Mouse (Mus musculus) ovary, postnatal 36 days (tissue): ENCODE results near the gene Parg.
"Not testable (repeated sequence)": the region's sequence is repeated elsewhere in the genome, so short reads cannot be mapped to it uniquely, and the experiment has no call there.

Experiments used
- DNase-seq: peaks from one replicate; pipeline ENCODE4 v3.0.0; 2022; ENCODE audit warnings: low spot score, mixed read lengths

Parg gene

DNA sequence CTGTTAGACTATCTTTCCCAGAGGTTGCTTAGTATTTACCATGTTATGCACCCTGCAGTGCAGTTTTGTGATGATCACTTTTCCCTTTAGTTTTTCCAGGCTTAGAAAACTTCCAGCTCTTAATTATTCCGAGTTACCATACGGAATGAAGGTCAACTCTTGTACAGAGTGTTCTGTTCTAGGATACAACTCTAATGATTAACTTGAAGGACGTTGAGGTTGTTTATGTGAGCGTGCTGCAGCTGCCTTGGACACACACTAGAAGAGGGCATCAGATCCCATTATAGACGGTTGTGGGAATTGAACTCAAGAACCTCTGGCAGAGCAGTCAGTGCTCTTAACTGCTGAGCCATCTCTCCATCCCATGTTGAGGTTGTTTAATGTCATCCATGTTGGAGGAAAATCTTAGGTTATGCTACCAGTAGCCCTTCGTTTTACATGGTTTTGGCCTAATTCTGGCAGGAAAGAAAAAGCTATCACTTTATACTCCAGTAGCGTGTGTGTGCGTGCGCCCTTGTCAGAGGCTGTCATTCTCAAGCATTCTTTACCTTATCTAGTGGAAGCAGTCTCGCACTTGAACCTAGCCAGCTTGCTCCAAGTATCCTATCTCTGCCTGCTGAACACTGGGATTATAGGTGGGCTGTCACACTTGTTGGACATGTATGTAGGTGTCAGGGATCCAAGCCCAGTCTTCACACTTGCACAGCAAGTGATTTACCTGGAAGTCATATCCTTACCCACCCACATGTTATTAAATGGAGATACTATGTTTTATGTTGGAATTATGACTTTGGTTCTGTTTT is 22.2 kb upstream of the Parg start:
- DNase-seq = no peak

DNA sequence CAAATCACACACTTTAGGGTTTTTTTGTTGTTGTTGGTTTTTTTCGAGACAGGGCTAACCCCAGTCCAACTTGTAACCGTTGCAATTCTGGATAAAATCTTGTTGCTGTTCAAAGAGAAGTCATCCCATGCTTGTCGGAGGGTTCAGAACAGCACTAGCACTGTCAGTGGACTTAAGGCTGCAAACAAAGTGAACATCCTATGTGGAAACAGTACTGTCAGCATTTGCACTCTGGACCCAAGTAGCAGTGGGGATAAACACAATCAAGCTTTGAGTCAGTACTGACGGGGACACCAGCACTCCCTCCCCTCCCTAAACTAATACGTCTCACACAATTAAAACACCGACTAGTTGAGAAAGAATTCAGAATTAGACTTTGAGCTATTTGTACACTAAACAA is 20.9 kb upstream of the Parg start:
- DNase-seq = no peak

DNA sequence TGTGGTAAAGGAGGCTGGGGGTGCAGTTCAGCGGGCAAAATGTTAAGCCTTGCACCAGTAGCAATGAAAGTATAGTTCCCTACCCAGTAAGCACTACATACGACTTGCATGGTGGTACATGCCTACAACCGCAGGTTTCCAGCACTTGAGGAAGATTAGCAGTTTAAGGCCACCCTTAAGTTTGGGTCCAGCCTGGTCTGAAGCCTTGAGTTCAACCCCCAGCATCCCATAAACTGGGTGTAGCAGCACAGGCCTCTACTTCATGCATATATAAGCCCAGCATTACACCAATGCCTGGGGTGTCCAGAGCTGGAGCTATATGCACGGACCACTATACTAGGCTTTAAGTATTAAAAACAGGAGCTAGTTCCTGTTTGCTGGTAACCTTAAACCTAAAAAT is 17.9 kb upstream of the Parg start:
- no peak for DNase-seq

DNA sequence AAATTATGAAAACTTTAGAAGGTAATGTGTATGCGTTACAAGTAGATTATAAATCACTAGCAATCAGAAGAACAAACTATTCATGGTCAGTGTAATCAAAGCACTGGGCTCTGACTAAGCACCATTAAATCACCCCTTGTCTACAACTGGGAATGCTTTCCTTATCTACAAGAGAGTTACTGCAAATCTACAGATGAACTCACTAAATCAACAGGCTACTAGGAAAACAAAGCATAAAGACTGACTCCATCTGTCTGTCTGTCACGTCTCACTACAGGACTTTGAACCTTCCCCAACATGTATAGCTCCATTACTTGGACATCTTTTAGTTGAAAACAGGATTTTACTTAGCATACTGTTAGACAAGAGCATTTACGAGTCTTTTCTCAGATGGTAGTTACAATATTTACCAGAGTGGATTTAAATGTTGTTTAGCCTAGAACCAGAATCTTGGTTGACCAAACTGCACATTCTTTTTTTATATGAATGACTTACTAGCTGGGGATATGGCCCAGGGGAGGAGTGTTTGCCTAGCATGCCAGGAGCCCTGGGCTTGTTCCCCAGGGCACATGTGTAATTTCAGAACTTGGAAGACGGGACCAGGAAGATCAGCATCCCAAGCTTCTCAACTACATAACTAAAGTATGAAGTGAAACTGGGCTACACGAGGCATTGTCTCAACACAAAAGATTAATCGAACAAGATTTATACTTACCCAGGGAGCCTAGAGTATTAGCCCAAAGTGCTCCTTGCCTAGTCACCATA is 10.9 kb upstream of the Parg start:
- DNase-seq = no peak

DNA sequence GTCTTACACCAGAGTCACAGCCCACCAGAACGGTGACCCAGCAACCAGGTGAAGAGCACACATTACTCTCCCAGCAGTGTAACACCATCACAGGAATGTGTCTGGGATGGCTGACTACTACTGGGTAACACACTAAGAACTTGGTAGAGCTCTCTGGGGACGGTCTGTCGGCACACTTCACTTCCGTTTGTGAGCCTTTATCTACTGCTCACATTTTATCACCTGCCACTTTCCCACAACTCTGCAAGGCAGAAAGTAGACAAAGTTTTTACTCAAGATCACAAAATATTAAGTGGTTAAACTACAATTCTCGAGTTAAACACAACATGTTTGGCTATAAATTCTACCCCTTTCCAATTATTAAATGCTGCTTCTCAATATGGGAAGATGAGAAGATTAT is 9.8 kb upstream of the Parg start:
- DNase-seq = no peak

DNA sequence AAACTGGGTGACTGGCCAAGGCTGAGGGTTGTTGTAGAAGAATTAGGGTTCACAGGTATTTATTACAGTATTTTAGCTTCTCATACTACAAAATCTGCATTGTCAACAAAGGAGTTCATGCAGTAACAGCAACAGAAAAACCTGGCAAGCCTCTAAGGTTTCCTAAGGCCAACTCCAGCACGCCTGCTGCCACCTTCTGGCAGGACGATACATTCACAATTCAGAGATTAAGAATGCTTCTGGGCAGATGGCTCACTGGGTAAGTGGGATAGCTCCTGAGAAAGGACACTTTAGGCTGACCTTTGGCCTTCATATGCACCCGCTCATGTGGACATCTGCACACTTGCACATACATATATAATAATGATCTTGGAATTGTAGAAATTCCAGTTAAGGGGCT is 9.3 kb upstream of the Parg start:
- DNase-seq = peak; percentile 48

DNA sequence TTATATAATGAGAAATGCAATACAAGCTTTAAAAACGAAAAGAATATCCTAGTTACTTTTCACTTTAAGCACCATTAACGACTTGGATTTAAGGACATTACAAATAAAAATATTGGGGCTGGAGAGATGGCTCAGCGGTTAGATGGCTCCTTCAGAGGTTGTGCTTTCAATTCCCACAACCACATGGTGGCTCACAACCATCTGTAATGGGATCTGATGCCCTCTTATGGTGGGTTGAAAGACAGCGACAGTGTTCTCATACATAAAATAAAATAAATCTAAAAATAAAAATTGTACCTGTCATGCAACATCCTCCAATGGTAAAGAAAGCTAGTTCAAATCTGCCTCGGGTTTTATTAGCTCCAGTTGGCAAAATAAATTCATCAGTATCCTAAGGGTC is 8.2 kb upstream of the Parg start:
- DNase-seq = not testable (repeated sequence)

DNA sequence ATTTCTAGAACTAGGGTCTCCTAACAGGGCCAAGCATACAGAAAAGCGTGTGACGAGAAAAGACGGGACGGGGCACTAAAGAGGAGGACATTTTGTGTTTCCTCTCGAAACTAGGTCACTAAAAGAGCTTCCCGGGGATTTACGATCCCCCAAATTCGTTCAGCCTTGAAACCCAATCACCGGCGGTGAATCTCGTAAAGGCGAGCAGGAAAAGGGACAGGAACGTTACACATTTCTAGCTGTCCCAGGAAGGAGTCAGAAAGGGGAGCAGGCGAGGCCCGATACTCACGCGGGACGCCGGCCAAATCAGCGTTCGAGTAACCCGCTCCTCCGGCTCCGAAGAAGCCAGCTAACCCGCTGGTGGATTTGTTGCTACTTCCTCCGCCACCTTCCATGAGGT is 395 bp upstream of the Parg start:
- no peak for DNase-seq

DNA sequence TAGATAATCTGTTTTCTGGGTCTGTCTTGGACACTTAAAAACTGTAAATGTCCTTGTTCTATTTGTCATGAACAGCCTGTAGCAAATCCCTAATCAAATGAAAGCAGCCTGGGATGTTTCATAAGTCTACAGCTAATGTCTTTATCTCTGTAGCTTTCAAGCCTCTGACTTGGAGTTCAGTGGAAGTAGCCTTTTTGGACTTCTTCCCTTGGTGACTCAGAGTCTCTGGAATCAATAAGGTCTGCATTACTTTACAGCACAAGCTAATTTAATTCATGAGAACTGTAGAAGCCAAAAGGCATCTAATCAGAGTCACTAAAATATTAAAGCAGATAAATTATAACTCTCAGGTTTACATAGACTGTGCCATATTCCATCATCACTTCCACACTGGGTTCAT is 24.9 kb downstream of the Parg start:
- DNase-seq = no peak

DNA sequence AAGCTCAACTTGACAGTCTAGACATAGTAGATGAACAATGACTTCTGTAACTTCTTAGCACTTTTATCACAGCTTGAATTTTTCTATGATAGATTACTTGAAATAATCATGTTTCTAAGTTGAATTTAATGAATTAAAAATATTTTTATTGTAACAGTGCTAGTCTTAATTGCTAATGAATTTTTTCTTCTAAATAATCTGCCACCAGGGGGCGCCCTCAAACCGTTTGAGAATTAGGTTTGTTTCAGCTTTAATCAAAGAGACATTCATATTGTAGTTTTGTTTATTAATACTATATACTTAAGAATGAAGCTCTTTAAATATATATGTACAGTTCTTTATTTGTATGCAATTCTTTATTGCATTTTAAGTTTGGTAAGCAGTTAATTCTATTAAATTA is 27.2 kb downstream of the Parg start:
- peak; percentile 19 for DNase-seq

DNA sequence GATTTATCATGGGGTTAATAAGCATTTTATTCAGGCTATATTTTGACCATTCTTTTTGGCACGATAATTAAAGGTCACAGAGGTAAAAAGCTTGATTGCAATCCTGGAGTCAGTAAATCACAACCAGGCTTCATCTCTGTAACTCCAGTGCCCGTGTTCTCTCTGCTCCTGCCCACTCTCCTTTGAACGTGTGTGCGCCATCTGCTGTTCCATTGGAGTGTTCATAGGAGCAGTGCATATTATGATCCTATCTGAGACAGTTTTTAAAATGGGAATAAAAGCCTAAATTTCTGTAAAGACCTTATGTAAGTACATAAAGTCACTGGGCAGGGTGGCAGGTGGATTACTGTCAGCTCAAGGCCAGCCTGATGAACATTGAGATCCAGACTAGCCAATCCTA is 40.7 kb downstream of the Parg start:
- no peak for DNase-seq

DNA sequence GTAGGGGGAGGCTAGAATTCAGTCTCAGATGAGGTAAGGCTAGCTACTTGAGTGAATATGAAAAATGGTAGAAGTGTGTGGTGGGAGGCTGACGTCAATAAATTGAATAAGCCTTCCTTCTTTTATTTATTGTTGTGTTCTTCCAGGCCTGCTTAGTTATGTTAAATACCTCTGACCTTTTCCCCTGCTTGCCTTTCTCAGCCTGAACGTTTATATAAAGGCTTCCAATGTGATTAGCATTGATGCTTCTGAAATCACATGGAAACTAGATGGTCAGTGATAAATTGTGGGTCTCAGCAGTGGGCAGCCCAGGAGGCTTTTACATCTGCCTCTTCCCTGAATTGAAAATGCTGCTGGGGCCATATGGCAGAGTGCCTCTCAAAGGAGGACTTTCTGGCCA is 44.3 kb downstream of the Parg start:
- DNase-seq = no peak

DNA sequence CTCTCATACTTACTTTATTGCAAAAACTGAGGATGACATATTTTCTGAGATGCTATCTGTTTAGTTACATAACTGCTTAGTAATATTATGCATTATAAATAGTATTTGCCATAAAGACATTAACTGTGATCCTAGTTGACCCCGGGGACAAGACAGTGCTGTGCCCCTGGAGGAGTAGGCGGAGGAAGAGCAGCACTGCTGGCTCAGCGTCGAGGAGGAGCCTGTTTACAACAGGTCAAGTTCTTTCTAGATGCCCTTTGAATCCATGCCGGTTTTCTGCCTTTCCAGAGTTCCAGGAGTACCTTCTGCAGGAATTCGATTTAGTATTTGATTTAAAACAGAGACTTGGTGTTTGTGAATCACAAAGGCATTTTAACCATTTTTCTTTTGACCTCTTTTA is 47.9 kb downstream of the Parg start:
- no peak for DNase-seq

DNA sequence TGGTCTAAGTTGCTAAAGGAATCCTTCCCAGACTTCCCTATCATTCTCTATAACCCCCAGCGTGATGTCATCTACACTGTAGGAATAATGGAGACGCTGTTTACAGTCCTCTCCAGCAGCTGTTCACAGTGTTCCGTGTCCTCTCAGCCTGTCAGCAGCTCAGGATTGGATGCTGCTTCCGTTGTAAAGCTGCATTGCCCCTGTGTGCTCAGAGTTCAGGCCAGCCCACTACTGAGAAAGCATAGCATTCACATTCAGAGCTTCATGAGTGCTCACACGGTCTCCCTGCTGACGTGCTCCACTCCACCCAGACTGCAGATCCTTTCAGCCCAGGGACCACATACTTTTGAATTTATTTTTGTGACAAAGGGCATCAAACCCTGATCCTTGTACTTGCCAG is 59.1 kb downstream of the Parg start:
- DNase-seq = no peak

DNA sequence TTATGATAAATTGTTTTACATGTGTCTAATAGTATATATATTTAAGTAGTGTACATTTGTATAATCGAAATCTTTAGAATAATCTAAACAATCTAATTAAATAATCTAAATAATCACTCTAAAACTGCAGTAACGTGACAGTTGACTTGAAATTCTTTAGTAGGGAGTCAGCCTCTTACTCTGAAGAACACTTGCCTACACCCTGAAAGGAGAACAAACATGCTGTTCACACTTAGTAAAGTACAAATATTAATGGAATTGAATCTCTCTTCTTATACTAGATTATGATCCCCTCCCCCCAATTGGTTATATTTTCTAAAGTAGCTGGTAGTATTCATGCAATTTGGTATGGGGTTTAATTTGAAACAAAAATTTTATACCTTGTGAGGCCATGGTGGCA is 60.0 kb downstream of the Parg start:
- DNase-seq = no peak

DNA sequence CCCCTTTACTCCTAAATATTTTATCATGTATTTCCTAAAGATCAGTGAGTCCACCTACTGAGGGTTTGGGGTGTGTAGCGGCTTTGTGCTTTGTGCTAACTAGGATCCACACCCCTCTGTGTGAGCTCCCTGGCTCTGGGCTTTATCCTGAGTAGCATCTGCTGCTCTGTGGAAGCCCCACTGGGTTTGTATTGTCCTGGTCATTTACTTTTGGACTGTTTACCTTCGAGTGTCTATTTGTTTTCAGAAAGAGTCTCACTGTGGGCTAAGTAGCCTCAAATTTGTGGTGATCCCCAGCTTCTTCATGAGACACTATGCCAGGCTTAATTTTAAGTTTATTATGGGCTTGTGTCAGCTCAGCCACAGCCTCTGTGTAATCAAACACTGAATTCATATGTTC is 67.2 kb downstream of the Parg start:
- DNase-seq = no peak

DNA sequence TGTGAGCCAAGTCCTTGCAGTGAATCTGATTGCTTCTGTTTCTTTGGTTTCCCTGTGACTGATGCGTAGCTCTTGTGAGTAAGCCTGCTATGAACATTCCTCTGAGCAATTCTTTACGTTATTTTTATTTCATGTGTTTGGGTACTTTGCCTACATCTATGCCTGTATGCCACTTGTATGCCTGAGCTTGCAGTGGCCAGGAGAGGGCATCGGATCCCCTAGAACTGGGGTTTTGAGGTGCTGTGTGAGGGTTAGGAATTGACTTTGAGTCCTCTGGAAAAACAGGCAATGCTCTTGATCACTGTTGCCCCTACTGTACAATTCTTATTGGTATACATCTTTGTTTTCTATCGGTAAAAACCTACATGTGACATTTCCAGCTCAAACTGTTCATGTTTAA is 67.8 kb downstream of the Parg start:
- DNase-seq = no peak

DNA sequence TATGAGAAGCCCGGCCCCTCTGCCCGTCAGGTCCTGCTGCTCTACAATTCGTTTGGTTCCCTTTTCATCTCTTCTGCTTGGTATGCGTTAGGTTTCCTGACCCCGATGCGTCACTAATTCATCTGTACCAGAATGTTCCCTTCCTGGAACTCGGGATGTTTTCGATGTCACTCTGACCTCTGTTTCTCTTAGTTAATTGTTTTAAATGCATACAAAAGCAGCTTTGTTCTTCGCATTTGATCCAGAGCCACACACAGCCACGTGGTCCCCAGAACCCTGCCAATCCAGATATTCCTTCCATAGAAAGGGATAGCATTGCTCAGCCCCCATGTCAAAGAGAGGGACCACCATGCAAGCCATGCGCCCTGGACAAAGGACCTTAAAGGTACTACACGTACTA is 99.9 kb downstream of the Parg start:
- no peak for DNase-seq

DNA sequence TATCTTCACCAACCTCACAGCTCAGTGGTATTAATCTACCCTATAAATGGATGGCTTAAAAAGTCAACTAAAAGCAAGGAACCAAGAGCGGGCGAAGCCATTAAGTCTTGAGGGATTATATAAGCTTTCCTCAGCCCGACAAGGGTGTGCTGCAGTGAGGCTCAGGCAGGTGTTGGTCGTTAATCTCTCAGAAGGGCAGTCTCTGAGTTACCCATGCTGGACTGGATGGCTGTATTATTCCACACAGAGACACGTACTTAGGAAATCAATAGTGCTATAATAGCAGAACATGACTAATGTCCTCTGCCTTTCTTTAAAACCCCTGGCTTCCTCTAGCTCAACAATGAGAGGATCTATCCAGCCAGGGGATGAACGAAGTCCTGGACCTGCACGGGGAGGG is 100.7 kb downstream of the Parg start:
- DNase-seq = no peak

DNA sequence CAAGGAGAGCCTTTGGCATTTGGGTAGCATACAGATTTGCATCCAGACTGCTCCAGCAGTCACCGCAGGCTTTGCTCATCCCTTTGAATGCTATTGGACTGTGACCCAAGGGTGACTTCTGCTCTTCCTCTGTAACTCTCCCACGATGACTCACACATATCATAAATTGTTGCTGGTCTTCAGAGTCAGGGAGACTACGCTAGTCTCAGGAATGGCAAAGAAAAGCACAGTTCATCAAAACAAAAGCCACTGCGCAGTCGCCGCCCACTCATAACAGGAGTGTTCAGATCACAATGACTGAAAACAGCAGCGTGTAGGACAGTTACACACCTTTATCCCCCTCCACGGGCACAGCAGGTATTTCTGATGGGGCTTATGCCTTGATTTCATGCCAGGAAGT is 103.2 kb downstream of the Parg start:
- no peak for DNase-seq

DNA sequence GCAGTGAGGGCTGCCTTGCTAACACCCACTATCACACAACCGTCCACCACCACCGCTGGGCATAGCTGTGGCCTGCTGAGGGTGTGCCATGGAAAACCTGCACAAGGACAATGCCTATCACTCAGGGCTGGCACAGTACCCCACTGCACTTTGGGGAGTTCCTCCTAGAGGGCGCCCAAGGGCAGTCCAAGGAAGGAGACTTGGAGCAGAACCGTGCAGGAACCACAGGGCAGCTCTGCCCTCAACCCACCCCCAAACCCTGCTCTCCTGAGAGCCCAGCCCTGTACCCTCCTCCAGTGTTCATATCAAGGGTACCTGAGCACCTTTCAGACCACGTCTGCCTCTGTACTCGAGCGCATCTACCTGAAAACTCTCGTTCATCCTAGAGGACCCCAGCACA is 108.1 kb downstream of the Parg start:
- peak; percentile 59 for DNase-seq

DNA sequence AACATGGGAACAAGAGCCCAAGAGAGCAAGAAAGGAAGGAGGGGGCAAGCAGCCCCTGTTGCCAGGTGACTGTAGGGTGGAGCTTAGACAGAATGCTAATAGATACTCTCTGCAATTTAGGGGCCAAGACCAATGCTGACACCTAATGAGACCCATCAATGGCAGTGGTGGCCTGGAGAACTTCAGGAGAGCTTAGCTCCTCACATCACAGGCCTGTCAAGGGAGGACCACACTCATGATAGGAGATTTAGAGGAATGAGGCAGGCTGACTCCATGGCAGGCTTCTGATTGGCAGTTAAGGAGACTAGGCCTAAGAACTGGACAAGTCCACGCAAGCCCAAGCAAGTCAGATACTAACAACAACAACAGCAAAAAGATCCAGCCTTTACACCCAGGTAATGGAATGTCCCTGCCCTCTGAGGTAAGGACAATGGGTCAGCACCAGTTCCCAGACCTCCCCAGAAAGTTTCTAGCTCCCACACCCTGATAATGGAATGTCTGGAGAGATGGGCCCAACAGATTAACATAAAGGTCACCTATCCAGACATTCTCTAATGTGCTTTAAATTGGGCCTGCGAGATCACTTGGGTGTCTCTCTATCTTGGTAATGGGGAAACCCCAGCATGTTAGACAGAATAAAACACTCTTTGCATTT is 109.8 kb downstream of the Parg start:
- DNase-seq = no peak

DNA sequence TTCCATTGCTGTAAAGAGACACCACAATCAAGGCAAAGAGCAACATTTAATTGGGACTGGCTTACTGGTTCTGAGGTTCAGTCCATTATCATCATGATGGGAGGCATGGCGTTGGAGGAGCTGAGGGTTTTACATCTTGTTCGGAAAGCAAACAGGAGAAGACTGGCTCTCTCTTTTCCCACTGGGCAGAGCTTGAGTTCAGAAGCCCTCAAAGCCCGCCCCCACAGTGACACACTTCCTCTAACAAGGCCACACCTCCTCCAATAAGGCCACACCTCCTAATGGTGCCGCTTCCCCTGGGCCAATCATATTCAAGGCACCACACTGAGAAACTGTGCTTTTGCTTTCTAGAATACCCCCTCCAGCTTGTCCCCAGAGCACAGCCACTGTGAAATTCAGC is 116.1 kb downstream of the Parg start:
- DNase-seq = no peak
